Comparison of ENCODE assay signal across 9 mouse cellular contexts in genomic region chrX:23823398-23824023, GRCm38 (mm10). TPM values are rescaled to one million over a fixed set of nuclear protein-coding genes. Genes with fewer than 3 reads are reported as not detected.
A peak's percentile ranks its signal among the peaks of the same experiment; 100 is the strongest.
DNase-seq lines count a peak whose midpoint lies in the region; ATAC-seq and TF ChIP-seq lines count a peak whose summit lies in the region.
"Had no signal": no experiment of that assay in that cellular context is flagged by ENCODE, and none has a peak within 500 bp of the region (broad histone marks: within the 10 kb centered on the region; RNA-seq: fewer than 3 reads in every experiment).

No protein-coding gene starts in this region.

- 66% methylated on average over 17 of the region's 19 CpGs for WGBS in hindbrain, embryonic 15.5 days
- 76% methylated on average over 19 of the region's 19 CpGs for WGBS in hindbrain, postnatal 0 days
- WGBS in embryonic facial prominence, embryonic 14.5 days, result 68% methylated on average over 12 of the region's 19 CpGs
- WGBS in kidney, embryonic 14.5 days, result 59% methylated on average over 19 of the region's 19 CpGs
- 70% methylated on average over 19 of the region's 19 CpGs for WGBS in hindbrain, embryonic 10.5 days

- H3K4me2 ChIP-seq in hindbrain, embryonic 15.5 days, result 0 out of 2 replicates have a peak overlapping the region, but pooled peaks have one; percentile 4
- H3K4me2 ChIP-seq in hindbrain, postnatal 0 days (ENCODE audit: low read depth, low read length), result no peak overlapping the region; the same call in 1 of the 2 replicates
- peak overlapping the region; percentile 35 for H3K4me2 ChIP-seq in embryonic facial prominence, embryonic 14.5 days (ENCODE audit: low read depth, low read length)
- peak overlapping the region; percentile 12; the same call in 1 of the 2 replicates for H3K4me2 ChIP-seq in kidney, embryonic 14.5 days (replicated peaks; ENCODE audit: low read depth, low read length)

- no peaks in the 10 kb centered on the region for H3K4me1 ChIP-seq in hindbrain, embryonic 15.5 days (replicated peaks)
- H3K4me1 ChIP-seq in hindbrain, postnatal 0 days (ENCODE audit: insufficient read depth, low read length), result no peaks in the 10 kb centered on the region
- H3K4me1 ChIP-seq in embryonic facial prominence, embryonic 14.5 days (ENCODE audit: control insufficient read depth, insufficient read depth, low read length), result no peaks in the 10 kb centered on the region
- H3K4me1 ChIP-seq in kidney, embryonic 14.5 days (ENCODE audit: control insufficient read depth, insufficient read depth, low read length), result no peaks in the 10 kb centered on the region
- H3K4me1 ChIP-seq in hindbrain, embryonic 10.5 days (replicated peaks), result no peaks in the 10 kb centered on the region

- TF ChIP-seq CTCF in hindbrain, postnatal 0 days (IDR thresholded peaks at IDR 0.05; ENCODE audit: low read depth), result no peak

- no peaks in the 10 kb centered on the region for H3K27me3 ChIP-seq in hindbrain, embryonic 15.5 days
- no peaks in the 10 kb centered on the region for H3K27me3 ChIP-seq in hindbrain, postnatal 0 days (ENCODE audit: insufficient read depth, low read length)
- no peaks in the 10 kb centered on the region for H3K27me3 ChIP-seq in embryonic facial prominence, embryonic 14.5 days (replicated peaks; ENCODE audit: control insufficient read depth, insufficient read depth, low read length)
- no peaks in the 10 kb centered on the region for H3K27me3 ChIP-seq in kidney, embryonic 14.5 days (ENCODE audit: control insufficient read depth, insufficient read depth, low read length)
- H3K27me3 ChIP-seq in hindbrain, embryonic 10.5 days (ENCODE audit: insufficient read depth, poor library complexity, severe bottlenecking), result no peaks in the 10 kb centered on the region

- no peak overlapping the region for H3K27ac ChIP-seq in hindbrain, embryonic 15.5 days (replicated peaks)
- no peak overlapping the region for H3K27ac ChIP-seq in hindbrain, postnatal 0 days
- no peak overlapping the region for H3K27ac ChIP-seq in embryonic facial prominence, embryonic 14.5 days (replicated peaks; ENCODE audit: low read depth, low read length)
- H3K27ac ChIP-seq in kidney, embryonic 14.5 days (ENCODE audit: low read depth, low read length), result no peak overlapping the region
- H3K27ac ChIP-seq in hindbrain, embryonic 10.5 days, result no peak overlapping the region

- DNase-seq in hindbrain, postnatal 0 days (ENCODE audit: low spot score), result no peak
- peak; percentile 0 for DNase-seq in embryonic facial prominence, embryonic 14.5 days (ENCODE audit: low spot score)
- DNase-seq in lung, postnatal 36 days, result peak; percentile 2
- DNase-seq in hindbrain, embryonic 10.5 days (ENCODE audit: low spot score), result no peak
- no peak for DNase-seq in left cerebral cortex, adult 9 months (ENCODE audit: low spot score in 2 of 2)
- no peak for DNase-seq in right cerebral cortex, postnatal 4 days

- no peaks in the 10 kb centered on the region for H3K9me3 ChIP-seq in hindbrain, embryonic 15.5 days
- no peaks in the 10 kb centered on the region for H3K9me3 ChIP-seq in hindbrain, postnatal 0 days (ENCODE audit: low read length)
- no peaks in the 10 kb centered on the region for H3K9me3 ChIP-seq in embryonic facial prominence, embryonic 14.5 days (ENCODE audit: control insufficient read depth, low read length)
- no peaks in the 10 kb centered on the region for H3K9me3 ChIP-seq in kidney, embryonic 14.5 days (ENCODE audit: control insufficient read depth, low read length)
- H3K9me3 ChIP-seq in hindbrain, embryonic 10.5 days, result peaks cover 3% of the 10 kb centered on the region; the same call in 1 of the 2 replicates

- no peak for ATAC-seq in hindbrain, embryonic 15.5 days (ENCODE audit: low FRiP score, low read depth)
- no peak for ATAC-seq in hindbrain, postnatal 0 days
- ATAC-seq in embryonic facial prominence, embryonic 14.5 days (ENCODE audit: low read depth), result no peak
- 0 out of 2 replicates have a peak, but pooled peaks have one; percentile 46 for ATAC-seq in kidney, embryonic 14.5 days (ENCODE audit: low FRiP score, low TSS enrichment)

- no peaks in the 10 kb centered on the region for H3K36me3 ChIP-seq in hindbrain, embryonic 15.5 days
- no peaks in the 10 kb centered on the region for H3K36me3 ChIP-seq in hindbrain, postnatal 0 days (ENCODE audit: insufficient read depth, low read length)
- H3K36me3 ChIP-seq in embryonic facial prominence, embryonic 14.5 days (ENCODE audit: control insufficient read depth, insufficient read depth, low read length), result no peaks in the 10 kb centered on the region
- H3K36me3 ChIP-seq in kidney, embryonic 14.5 days (ENCODE audit: control insufficient read depth, insufficient read depth, low read length), result no peaks in the 10 kb centered on the region
- no peaks in the 10 kb centered on the region for H3K36me3 ChIP-seq in hindbrain, embryonic 10.5 days

- no peak overlapping the region for H3K9ac ChIP-seq in hindbrain, embryonic 15.5 days
- H3K9ac ChIP-seq in hindbrain, postnatal 0 days (replicated peaks; ENCODE audit: low read length), result no peak overlapping the region
- H3K9ac ChIP-seq in embryonic facial prominence, embryonic 14.5 days (ENCODE audit: low read depth, low read length), result no peak overlapping the region
- H3K9ac ChIP-seq in kidney, embryonic 14.5 days (ENCODE audit: low read depth, low read length), result no peak overlapping the region

- H3K4me3 ChIP-seq in hindbrain, embryonic 15.5 days, result no peak overlapping the region
- H3K4me3 ChIP-seq in hindbrain, postnatal 0 days (ENCODE audit: low read length), result no peak overlapping the region
- no peak overlapping the region for H3K4me3 ChIP-seq in embryonic facial prominence, embryonic 14.5 days (ENCODE audit: low read depth, low read length)
- H3K4me3 ChIP-seq in kidney, embryonic 14.5 days (ENCODE audit: low read length), result no peak overlapping the region
- no peak overlapping the region for H3K4me3 ChIP-seq in hindbrain, embryonic 10.5 days

RNA-seq across cellular contexts. Expression of gene Gm4907, which starts 58.8 kb away (rescaled TPM):
- polyA plus RNA-seq in hindbrain, embryonic 15.5 days (2015; fragmentation: Nextera tagmentation; extraction: Ambion mirVana), result not detected in 2 replicates
- total RNA-seq in hindbrain, postnatal 0 days (2014; rRNA removed), result not detected in 2 replicates
- polyA plus RNA-seq in hindbrain, postnatal 0 days (2015; fragmentation: Nextera tagmentation; extraction: Ambion mirVana), result not detected in 2 replicates
- polyA plus RNA-seq in embryonic facial prominence, embryonic 14.5 days (2014; fragmentation: Nextera tagmentation; extraction: Ambion mirVana), result 0.22 TPM in 1 of 2 replicates, not detected in the other
- not detected in 2 replicates for polyA plus RNA-seq in kidney, embryonic 14.5 days (2014; fragmentation: Nextera tagmentation; extraction: Ambion mirVana)
- not detected in 2 replicates for polyA plus RNA-seq in hindbrain, embryonic 10.5 days (2016; fragmentation: Nextera tagmentation; extraction: Ambion mirVana)
- polyA plus RNA-seq: large intestine, adult 2 months had no signal

Comparison
In these comparisons a context has a peak if more than half of its experiments do, and no peak if none do; other contexts are left out.
1. DNase-seq: peak in embryonic facial prominence, embryonic 14.5 days (single experiment) and lung, postnatal 36 days (single experiment); none in hindbrain, postnatal 0 days (single experiment), hindbrain, embryonic 10.5 days (single experiment), left cerebral cortex, adult 9 months (0 of 2) and right cerebral cortex, postnatal 4 days (single experiment).